Mouse (Mus musculus) kidney, adult 2 months (tissue): ENCODE results near the gene Itga2. TPM values are rescaled to one million over a fixed set of nuclear protein-coding genes. Genes with fewer than 3 reads are reported as not detected.

Experiments
- DNase-seq: peaks from one replicate; pipeline ENCODE4 v3.0.0; 2021
- H3K27ac ChIP-seq: fragments of 200-500 bp; 2 replicates; pipeline ENCODE4 v1.5.1; 2012; ENCODE audit warnings: low read depth, low read length, control low read depth, inconsistent platforms; ENCODE audit not compliant: insufficient read depth
- H3K27me3 ChIP-seq: fragments of 200-500 bp; replicated peaks from 2 replicates; pipeline ENCODE4 v1.6.1; 2012; ENCODE audit warnings: mild to moderate bottlenecking, moderate library complexity, low read length, inconsistent platforms; ENCODE audit not compliant: control insufficient read depth, insufficient read depth
- H3K36me3 ChIP-seq: fragments of 200-500 bp; 2 replicates; pipeline ENCODE4 v1.6.1; 2012; ENCODE audit warnings: mild to moderate bottlenecking, moderate library complexity, low read length, inconsistent platforms; ENCODE audit not compliant: control insufficient read depth, insufficient read depth
- H3K4me1 ChIP-seq: fragments of 200-500 bp; 2 replicates; pipeline ENCODE4 v1.6.1; 2011; ENCODE audit warnings: low read length; ENCODE audit not compliant: control insufficient read depth, insufficient read depth
- H3K4me3 ChIP-seq: fragments of 200-500 bp; 2 replicates; pipeline ENCODE4 v1.5.1; 2011; ENCODE audit warnings: mild to moderate bottlenecking, low read depth, low read length, control low read depth; ENCODE audit not compliant: insufficient read depth
- CTCF ChIP-seq: fragments of 200-500 bp; conservative IDR thresholded peaks from 2 replicates; pipeline ENCODE4 v1.5.1; 2011; ENCODE audit warnings: low read depth, mild to moderate bottlenecking, control low read depth, low read length, moderate library complexity, mixed read lengths; ENCODE audit not compliant: insufficient read depth, insufficient read length
- POLR2A ChIP-seq: fragments of 200-500 bp; IDR thresholded peaks from one replicate; pipeline ENCODE4 v1.6.1; 2011; ENCODE audit warnings: low read depth, low read length, control low read depth
- WGBS: fragments of 180-500 bp; shearing (Covaris S2); methylation state at CpG from one replicate; pipeline ENCODE4 v1.1.7; 2018; 5-methylcytosine and 5-hydroxymethylcytosine counted together
- polyA plus RNA-seq: library from polyadenylated mRNA; depleted of rRNA; stranded (reverse); fragments of >200 nt; gene quantifications from 2 replicates; pipeline ENCODE4 v1.2.3, GENCODE M21; 2012

The Itga2 gene
- polyA plus RNA-seq, 1 experiment: 0.58 TPM

GRCm38 (mm10) chr13:114909514-114909913 is 22.4 kb downstream of the Itga2 start:
- Histone ChIP-seq H3K4me1 (no peaks in the 10 kb centered on the region), H3K36me3 (no peaks in the 10 kb centered on the region), H3K27ac (no peak overlapping the region), H3K4me3 (no peak overlapping the region), H3K27me3 (no peaks in the 10 kb centered on the region; the same call in 1 of the 2 replicates)
- DNase-seq: no peak
- TF ChIP-seq POLR2A (no peak), CTCF (no peak)
- 89% methylated on average over 5 of the region's 5 CpGs for WGBS

DNA sequence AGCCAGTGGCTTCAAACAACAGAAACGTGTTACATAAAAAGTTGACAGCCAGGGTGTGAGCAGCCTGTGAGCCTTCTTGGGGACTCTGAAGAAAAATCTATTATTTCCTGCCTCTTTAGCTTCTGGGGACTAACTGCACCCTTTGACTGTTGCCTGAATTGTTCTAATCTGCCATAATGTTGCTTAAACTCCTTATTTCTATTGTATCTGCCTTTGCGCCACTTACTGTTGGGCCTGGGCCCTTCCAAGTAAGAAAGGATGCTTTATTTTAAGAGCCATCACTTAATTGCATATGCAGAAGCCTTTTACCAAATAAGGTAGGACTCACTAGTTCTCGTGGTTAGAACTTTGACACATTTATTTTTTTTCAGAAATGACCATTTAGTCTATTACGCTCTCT is 24.0 kb downstream of the Itga2 start:
- Histone ChIP-seq H3K27me3 (no peaks in the 10 kb centered on the region; the same call in 1 of the 2 replicates), H3K4me3 (no peak overlapping the region), H3K36me3 (no peaks in the 10 kb centered on the region), H3K27ac (no peak overlapping the region), H3K4me1 (no peaks in the 10 kb centered on the region)
- TF ChIP-seq POLR2A (no peak), CTCF (no peak)
- no peak for DNase-seq
- 77% methylated on average over 4 of the region's 4 CpGs for WGBS

DNA sequence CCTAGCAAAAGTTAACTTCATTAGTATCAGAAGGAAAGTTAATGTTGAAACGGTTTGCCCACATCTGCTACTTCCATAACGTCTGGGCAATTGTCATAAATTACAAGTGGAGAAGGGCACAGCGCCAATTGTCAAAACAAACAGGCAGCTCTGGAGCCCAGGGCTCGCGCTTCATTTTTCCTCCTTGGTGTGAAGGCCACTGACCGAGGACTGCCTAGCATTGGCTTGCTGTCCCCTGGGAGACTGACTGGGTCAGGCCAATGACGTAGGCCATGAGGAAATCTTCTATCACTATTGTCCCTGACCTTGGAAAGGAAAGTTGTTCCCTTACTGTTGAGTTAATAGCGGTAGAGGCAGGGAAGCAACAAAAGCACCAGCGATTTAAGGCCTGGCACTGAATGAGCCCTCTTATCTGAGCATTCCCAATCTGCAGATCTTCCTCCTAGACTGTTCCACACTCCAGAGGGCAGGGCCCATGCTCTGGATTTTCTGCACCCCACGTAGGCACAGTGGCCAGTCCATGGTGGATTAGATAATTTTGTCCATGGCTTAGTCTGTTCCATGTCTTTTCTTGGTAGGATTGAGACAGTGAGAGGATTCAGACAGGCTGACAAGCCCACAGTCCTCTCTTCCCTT is 35.0 kb downstream of the Itga2 start:
- TF ChIP-seq POLR2A (no peak), CTCF (no peak)
- Histone ChIP-seq H3K27ac (no peak overlapping the region), H3K27me3 (no peaks in the 10 kb centered on the region), H3K36me3 (no peaks in the 10 kb centered on the region), H3K4me3 (no peak overlapping the region), H3K4me1 (no peaks in the 10 kb centered on the region)
- DNase-seq: peak; percentile 63
- WGBS: 38% methylated on average over 10 of the region's 10 CpGs

- Histone ChIP-seq H3K27ac (no peak overlapping the region), H3K4me3 (no peak overlapping the region), H3K36me3 (no peaks in the 10 kb centered on the region), H3K4me1 (no peaks in the 10 kb centered on the region), H3K27me3 (no peaks in the 10 kb centered on the region)
- TF ChIP-seq CTCF (no peak), POLR2A (no peak)
- 47% methylated on average over 7 of the region's 7 CpGs for WGBS
- peak; percentile 60 for DNase-seq
These were observed 36.0 kb downstream of the Itga2 start for GRCm38 (mm10) chr13:114895896-114896295.

DNA sequence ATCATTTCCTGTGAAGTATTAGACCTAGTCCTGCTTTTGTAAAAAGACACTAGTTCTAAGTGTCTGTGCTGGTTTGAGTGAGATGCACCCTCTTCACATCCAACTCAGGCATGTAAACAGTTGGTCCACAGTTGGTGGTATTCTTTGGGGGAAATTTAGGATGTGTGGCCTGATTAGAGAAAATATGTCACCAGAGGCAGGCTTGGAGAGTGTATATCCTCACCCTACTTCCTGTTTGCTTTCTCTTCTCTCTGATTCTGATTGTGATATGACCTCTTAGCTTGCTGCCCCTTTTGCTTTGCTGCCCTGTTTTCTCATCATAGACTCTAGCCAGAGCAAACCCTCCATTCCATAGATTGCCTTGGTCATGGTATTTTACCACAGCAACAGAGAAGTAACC is 37.2 kb downstream of the Itga2 start:
- Histone ChIP-seq H3K4me1 (no peaks in the 10 kb centered on the region), H3K36me3 (no peaks in the 10 kb centered on the region), H3K4me3 (no peak overlapping the region), H3K27me3 (no peaks in the 10 kb centered on the region), H3K27ac (no peak overlapping the region)
- TF ChIP-seq CTCF (no peak), POLR2A (no peak)
- DNase-seq: no peak

- no peak overlapping the region for H3K27ac ChIP-seq
- 64% methylated on average over 6 of the region's 6 CpGs for WGBS
These were observed 40.2 kb downstream of the Itga2 start for GRCm38 (mm10) chr13:114891655-114892054.

GRCm38 (mm10) chr13:114887695-114888094 is 44.2 kb downstream of the Itga2 start:
- TF ChIP-seq POLR2A (no peak), CTCF (no peak)
- Histone ChIP-seq H3K27ac (no peak overlapping the region), H3K27me3 (no peaks in the 10 kb centered on the region), H3K36me3 (no peaks in the 10 kb centered on the region), H3K4me3 (no peak overlapping the region), H3K4me1 (no peaks in the 10 kb centered on the region)
- no peak for DNase-seq
- WGBS: 97% methylated on average over 6 of the region's 6 CpGs

More at GRCm38 (mm10) chr13:114891655-114892054, 40.2 kb downstream of the Itga2 start:
- no peak for DNase-seq
- TF ChIP-seq POLR2A (no peak), CTCF (no peak)
- no peaks in the 10 kb centered on the region for H3K27me3 ChIP-seq
- no peaks in the 10 kb centered on the region for H3K4me1 ChIP-seq
- H3K4me3 ChIP-seq: no peak overlapping the region
- H3K36me3 ChIP-seq: no peaks in the 10 kb centered on the region
